Mouse (Mus musculus): ENCODE measurements at regions not wholly inside any gene's neighbourhood (a gene's known extent, or its start where the extent isn't known, plus 50 kb on each side); places are given as distances from the start of the nearest gene placed in this dataset.
A peak's percentile ranks its signal among the peaks of the same experiment; 100 is the strongest.

DNA sequence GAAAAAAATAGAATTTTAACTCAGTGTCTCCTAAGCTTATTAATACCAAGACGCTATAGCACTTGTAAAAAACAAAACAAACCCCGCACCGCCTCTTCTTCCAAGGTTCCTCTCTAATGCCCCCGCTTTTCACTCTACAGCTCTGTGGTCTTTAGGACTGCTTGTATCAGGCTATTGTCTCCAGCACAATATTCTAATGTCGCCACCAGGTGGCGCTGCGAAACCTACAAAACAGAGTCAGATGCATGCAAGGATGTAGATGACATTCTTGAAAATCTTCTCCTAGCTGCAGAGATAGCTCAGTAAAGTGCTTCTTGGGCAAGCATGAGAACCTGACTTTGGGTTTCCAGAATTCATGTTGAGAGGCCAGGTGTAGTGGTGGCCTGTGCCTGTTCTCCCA, 75.9 kb upstream of the C2cd4b start:
- Histone ChIP-seq H3K4me2 (replicated peaks) (no peak overlapping the region), H3K9ac (no peak overlapping the region), H3K27ac (no peak overlapping the region), H3K4me3 (replicated peaks; ENCODE audit: low read length) (no peak overlapping the region), H3K36me3 (replicated peaks; ENCODE audit: control insufficient read depth, insufficient read depth) (no peaks in the 10 kb centered on the region), H3K27me3 (ENCODE audit: control insufficient read depth, insufficient read depth, low read length) (no peaks in the 10 kb centered on the region), H3K4me1 (replicated peaks; ENCODE audit: control insufficient read depth, insufficient read depth, low read length) (no peaks in the 10 kb centered on the region), H3K9me3 (ENCODE audit: control insufficient read depth, low read length) (peaks cover 19% of the 10 kb centered on the region; the same call in 1 of the 2 replicates)
- 10% methylated on average over 7 of the region's 7 CpGs for WGBS
- DNase-seq (ENCODE audit: low spot score) (peak; percentile 94), ATAC-seq (ENCODE audit: low FRiP score) (0 out of 2 replicates have a peak, but pooled peaks have one; percentile 14)

DNA sequence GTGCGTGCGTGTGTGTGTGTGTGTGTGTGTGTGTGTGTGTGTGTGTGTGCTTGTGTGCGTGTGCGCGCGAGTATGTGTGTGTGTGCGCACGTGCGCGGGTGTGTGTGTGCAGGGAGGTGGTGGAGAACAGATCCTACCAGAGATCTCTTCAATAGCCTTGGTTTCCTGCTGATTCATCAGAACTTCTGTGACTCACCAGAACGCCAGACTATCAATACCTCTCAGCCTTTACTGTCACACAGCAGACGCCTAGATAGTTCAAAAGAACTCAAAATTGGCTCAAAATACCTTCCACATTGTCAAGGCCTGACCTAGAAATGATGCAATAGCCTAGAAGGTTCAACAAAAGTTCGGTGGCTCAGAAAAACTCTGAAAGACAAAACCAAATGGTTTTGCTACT, 66.8 kb upstream of the C2cd4b start:
- Histone ChIP-seq H3K4me2 (replicated peaks) (no peak overlapping the region), H3K36me3 (replicated peaks; ENCODE audit: control insufficient read depth, insufficient read depth) (no peaks in the 10 kb centered on the region), H3K27ac (no peak overlapping the region), H3K9me3 (ENCODE audit: control insufficient read depth, low read length) (no peaks in the 10 kb centered on the region), H3K4me3 (replicated peaks; ENCODE audit: low read length) (no peak overlapping the region), H3K9ac (no peak overlapping the region), H3K27me3 (ENCODE audit: control insufficient read depth, insufficient read depth, low read length) (no peaks in the 10 kb centered on the region), H3K4me1 (replicated peaks; ENCODE audit: control insufficient read depth, insufficient read depth, low read length) (no peaks in the 10 kb centered on the region)
- DNase-seq (ENCODE audit: low spot score) (no peak), ATAC-seq (ENCODE audit: low FRiP score) (no peak)
- WGBS = 86% methylated on average over 12 of the region's 13 CpGs

DNA sequence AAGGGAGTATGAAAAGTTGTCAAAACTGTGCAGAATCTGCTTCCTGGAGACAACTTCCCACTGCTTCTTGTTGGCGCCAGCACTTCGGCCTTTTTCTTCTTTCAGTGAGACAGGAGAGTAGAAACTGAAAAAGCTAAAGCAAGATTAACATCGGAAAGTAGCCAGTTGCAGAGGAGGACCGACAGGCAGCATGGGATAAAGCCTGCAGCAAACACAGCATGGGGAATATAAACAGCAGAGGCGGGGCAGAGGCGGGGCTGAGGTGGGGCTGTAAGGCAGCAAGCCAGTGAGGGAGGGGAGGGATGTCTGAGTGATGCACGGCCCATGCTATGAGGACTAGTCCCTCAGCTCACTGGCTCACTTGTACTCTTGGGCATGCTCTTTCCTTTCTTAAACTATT, 65.5 kb upstream of the C2cd4b start:
- Histone ChIP-seq H3K4me3 (replicated peaks; ENCODE audit: low read length) (no peak overlapping the region), H3K27ac (no peak overlapping the region), H3K36me3 (replicated peaks; ENCODE audit: control insufficient read depth, insufficient read depth) (no peaks in the 10 kb centered on the region), H3K27me3 (ENCODE audit: control insufficient read depth, insufficient read depth, low read length) (no peaks in the 10 kb centered on the region), H3K9me3 (ENCODE audit: control insufficient read depth, low read length) (no peaks in the 10 kb centered on the region), H3K9ac (no peak overlapping the region), H3K4me2 (replicated peaks) (no peak overlapping the region), H3K4me1 (replicated peaks; ENCODE audit: control insufficient read depth, insufficient read depth, low read length) (no peaks in the 10 kb centered on the region)
- DNase-seq (ENCODE audit: low spot score) (no peak), ATAC-seq (ENCODE audit: low FRiP score) (no peak)
- WGBS = 12% methylated on average over 7 of the region's 7 CpGs

DNA sequence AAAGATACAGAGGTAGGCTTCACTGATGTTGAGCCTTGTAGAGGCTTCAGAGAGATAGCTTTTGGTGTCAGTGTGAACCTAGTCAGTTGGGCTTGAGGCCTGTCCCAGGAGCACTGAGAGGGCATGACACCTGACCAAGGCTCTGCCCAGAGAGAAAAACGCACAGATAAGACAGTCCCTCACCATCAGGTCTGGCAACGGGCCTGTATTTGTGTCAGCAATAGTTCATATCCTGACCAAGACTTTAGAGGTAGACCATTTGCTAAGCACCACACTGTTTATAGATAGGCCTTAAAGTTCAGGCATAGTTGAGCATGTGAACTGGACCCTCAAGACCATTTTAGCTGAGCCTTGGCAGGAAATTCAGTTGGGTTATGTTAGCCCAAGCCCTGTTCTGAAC, 60.4 kb upstream of the C2cd4b start:
- H3K9ac ChIP-seq = no peak overlapping the region
- no peaks in the 10 kb centered on the region for H3K27me3 ChIP-seq (ENCODE audit: control insufficient read depth, insufficient read depth, low read length)
- no peak for DNase-seq (ENCODE audit: low spot score)
- 100% methylated on average over 2 of the region's 2 CpGs for WGBS
- no peak overlapping the region for H3K4me3 ChIP-seq (replicated peaks; ENCODE audit: low read length)
- no peak for ATAC-seq (ENCODE audit: low FRiP score)
- no peak overlapping the region for H3K4me2 ChIP-seq (replicated peaks)
- no peaks in the 10 kb centered on the region for H3K36me3 ChIP-seq (replicated peaks; ENCODE audit: control insufficient read depth, insufficient read depth)
- H3K9me3 ChIP-seq (ENCODE audit: control insufficient read depth, low read length) = no peaks in the 10 kb centered on the region
- H3K27ac ChIP-seq = no peak overlapping the region
- no peaks in the 10 kb centered on the region for H3K4me1 ChIP-seq (replicated peaks; ENCODE audit: control insufficient read depth, insufficient read depth, low read length)

DNA sequence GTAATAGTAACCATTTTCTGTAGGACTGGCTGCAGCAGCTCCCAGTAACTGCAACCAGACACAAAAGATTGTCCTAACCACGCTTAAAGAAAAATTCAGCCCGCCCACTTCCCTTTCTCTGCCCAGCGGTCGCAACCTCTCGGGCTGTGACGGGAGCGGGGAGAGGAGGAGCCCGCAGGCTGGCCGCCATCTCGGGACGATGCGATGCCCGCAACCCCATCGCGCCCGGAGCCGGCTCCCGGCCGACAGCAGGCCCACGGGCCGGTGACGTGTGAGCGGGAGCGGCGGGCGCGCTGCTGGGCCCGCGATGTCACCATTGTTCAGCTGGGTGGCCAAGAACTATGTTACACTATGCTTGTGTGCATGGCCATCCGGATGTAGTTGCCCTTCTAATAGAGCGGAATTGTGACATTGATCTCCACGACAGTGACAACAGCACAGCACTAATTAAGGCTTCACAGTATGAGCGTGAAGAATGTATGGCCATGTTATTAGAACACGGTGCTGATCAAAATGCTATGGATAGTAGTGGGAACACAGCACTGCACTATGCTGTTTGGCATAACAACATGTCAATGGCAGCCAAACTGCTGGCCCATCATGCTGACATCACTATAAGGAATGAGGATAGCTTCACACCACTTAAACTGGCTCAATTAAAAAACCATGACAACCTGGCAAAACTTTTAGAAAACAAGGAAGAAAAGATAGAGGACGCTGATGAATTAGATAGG, 59.2 kb upstream of the C2cd4b start:
- peak; percentile 72 for ATAC-seq (ENCODE audit: low FRiP score)
- Histone ChIP-seq H3K4me1 (replicated peaks; ENCODE audit: control insufficient read depth, insufficient read depth, low read length) (no peaks in the 10 kb centered on the region), H3K4me2 (replicated peaks) (peak overlapping the region; percentile 62), H3K9ac (peak overlapping the region; percentile 58), H3K9me3 (ENCODE audit: control insufficient read depth, low read length) (no peaks in the 10 kb centered on the region), H3K36me3 (replicated peaks; ENCODE audit: control insufficient read depth, insufficient read depth) (no peaks in the 10 kb centered on the region), H3K27ac (0 out of 2 replicates have a peak overlapping the region, but pooled peaks have one; percentile 14), H3K4me3 (replicated peaks; ENCODE audit: low read length) (peak overlapping the region; percentile 28), H3K27me3 (ENCODE audit: control insufficient read depth, insufficient read depth, low read length) (no peaks in the 10 kb centered on the region)
- 15% methylated on average over 31 of the region's 35 CpGs for WGBS
- DNase-seq (ENCODE audit: low spot score) = peak; percentile 60

DNA sequence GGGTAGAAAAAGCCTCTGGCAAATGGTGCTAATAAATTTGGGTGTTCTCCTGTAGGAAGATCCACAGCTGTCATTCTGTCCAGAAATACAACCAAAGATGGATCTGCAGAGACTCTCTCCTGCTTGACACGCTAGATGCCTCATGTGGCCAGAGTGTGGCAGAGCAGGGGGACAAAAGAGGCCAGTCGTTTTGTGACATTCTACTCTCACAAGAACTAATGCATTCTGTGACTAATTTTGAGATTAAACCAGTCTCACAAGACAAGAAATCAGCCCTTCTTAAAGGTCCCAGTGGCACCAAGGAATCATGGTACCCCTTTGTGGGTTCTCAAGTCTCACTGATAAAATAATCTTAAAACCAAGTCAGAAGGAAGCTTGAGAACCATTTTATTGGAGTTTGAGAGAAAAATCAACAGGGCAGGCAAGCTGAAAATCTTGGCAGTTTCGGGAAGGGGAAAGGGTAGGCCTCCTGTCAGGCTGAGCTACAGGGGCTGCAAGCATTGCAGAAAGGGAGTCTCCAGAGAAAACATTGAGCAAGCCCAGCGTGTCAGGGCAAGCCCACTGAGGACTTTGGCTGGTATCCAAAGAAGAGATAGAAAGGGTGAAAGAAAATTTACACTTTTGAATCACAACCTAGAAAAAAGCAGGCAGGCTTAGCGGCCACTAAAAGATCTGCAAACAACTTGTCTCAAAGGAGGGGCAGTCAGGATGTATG, 50.8 kb upstream of the C2cd4b start:
- Histone ChIP-seq H3K27me3 (ENCODE audit: control insufficient read depth, insufficient read depth, low read length) (no peaks in the 10 kb centered on the region), H3K9ac (no peak overlapping the region), H3K9me3 (ENCODE audit: control insufficient read depth, low read length) (no peaks in the 10 kb centered on the region), H3K4me1 (replicated peaks; ENCODE audit: control insufficient read depth, insufficient read depth, low read length) (no peaks in the 10 kb centered on the region), H3K27ac (no peak overlapping the region), H3K36me3 (replicated peaks; ENCODE audit: control insufficient read depth, insufficient read depth) (no peaks in the 10 kb centered on the region), H3K4me3 (replicated peaks; ENCODE audit: low read length) (no peak overlapping the region), H3K4me2 (replicated peaks) (no peak overlapping the region)
- no peak for DNase-seq (ENCODE audit: low spot score)
- ATAC-seq (ENCODE audit: low FRiP score) = no peak
- 49% methylated on average over 5 of the region's 5 CpGs for WGBS
